Mouse (Mus musculus) hindbrain, embryonic 16.5 days (tissue): Measurements from ENCODE around the gene Ttc4. TPM values are rescaled to one million over a fixed set of nuclear protein-coding genes. Genes with fewer than 3 reads are reported as not detected.
A peak's percentile ranks its signal among the peaks of the same experiment; 100 is the strongest.

Experiments
- ATAC-seq: fragments of 200-750 bp; cut with Nextera tagmentation; 2 replicates; pipeline ENCODE4 v1.8.0; 2017; ENCODE audit warnings: moderate TSS enrichment, moderate library complexity
- H3K27ac ChIP-seq: fragments of 300-500 bp; sonication (generic); 2 replicates; pipeline ENCODE4 v1.5.1; 2014; ENCODE audit warnings: low read depth, mild to moderate bottlenecking, control low read depth, low read length, moderate library complexity
- H3K27me3 ChIP-seq: fragments of 300-500 bp; sonication (generic); replicated peaks from 2 replicates; pipeline ENCODE4 v1.6.1; 2014; ENCODE audit warnings: low read length; ENCODE audit not compliant: control insufficient read depth, insufficient read depth
- H3K36me3 ChIP-seq: fragments of 300-500 bp; sonication (generic); 2 replicates; pipeline ENCODE4 v1.6.1; 2014; ENCODE audit warnings: mild to moderate bottlenecking, low read length, moderate library complexity, mixed read lengths; ENCODE audit not compliant: control insufficient read depth, insufficient read depth
- H3K4me1 ChIP-seq: fragments of 300-500 bp; sonication (generic); 2 replicates; pipeline ENCODE4 v1.6.1; 2014; ENCODE audit warnings: low read depth, low read length; ENCODE audit not compliant: control insufficient read depth, insufficient read depth
- H3K4me2 ChIP-seq: fragments of 300-500 bp; sonication (generic); 2 replicates; pipeline ENCODE4 v1.6.1; 2014; ENCODE audit warnings: mild to moderate bottlenecking, low read length, control low read depth, moderate library complexity
- H3K4me3 ChIP-seq: fragments of 300-500 bp; sonication (generic); 2 replicates; pipeline ENCODE4 v1.5.1; 2014; ENCODE audit warnings: mild to moderate bottlenecking, low read length, control low read depth, moderate library complexity
- H3K9ac ChIP-seq: fragments of 300-500 bp; sonication (generic); 2 replicates; pipeline ENCODE4 v1.6.1; 2014; ENCODE audit warnings: low read depth, mild to moderate bottlenecking, control low read depth, low read length, moderate library complexity
- H3K9me3 ChIP-seq: fragments of 300-500 bp; sonication (generic); 2 replicates; pipeline ENCODE4 v1.6.1; 2014; ENCODE audit warnings: mild to moderate bottlenecking, low read length, moderate library complexity; ENCODE audit not compliant: control insufficient read depth
- WGBS: fragments of 180-500 bp; shearing (Covaris S2); extraction: QIAGEN DNeasy Blood & Tissue Kit; methylation state at CpG from one replicate; pipeline ENCODE4 v1.1.7; 2014; 5-methylcytosine and 5-hydroxymethylcytosine counted together
- polyA plus RNA-seq: library from polyadenylated mRNA; unstranded; fragments of >200 nt; fragmentation: Nextera tagmentation; extraction: Ambion mirVana; gene quantifications from 2 replicates; pipeline ENCODE4 v1.2.1, GENCODE M21; 2015

The Ttc4 gene
- polyA plus RNA-seq, 1 experiment from 2014 or later = 140 TPM

DNA sequence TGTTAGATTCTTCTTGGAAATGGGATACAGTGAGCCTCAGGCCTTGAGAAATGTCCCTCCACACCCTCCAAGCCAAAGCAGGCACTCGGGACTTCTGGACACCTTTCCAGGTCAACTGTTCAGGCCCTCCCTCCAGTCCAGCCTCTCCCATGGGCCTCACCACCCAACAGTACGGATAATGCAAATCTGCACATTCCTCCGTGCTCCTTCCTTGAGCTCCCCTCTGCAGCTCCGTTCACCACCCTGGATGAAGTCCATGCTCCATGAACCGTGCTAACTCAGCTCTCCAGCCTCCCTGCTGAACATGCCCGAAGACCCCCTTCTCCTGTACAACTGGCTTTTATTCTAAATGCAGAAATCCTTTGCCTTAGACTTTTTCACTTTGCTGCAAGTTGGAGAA is 14.0 kb downstream of the Ttc4 start:
- Histone ChIP-seq H3K27ac (no peak overlapping the region), H3K27me3 (no peaks in the 10 kb centered on the region), H3K36me3 (peaks cover 25% of the 10 kb centered on the region), H3K4me3 (no peak overlapping the region), H3K9ac (no peak overlapping the region), H3K4me2 (no peak overlapping the region), H3K9me3 (no peaks in the 10 kb centered on the region), H3K4me1 (no peaks in the 10 kb centered on the region)
- WGBS = 98% methylated on average over 6 of the region's 6 CpGs
- ATAC-seq = no peak

DNA sequence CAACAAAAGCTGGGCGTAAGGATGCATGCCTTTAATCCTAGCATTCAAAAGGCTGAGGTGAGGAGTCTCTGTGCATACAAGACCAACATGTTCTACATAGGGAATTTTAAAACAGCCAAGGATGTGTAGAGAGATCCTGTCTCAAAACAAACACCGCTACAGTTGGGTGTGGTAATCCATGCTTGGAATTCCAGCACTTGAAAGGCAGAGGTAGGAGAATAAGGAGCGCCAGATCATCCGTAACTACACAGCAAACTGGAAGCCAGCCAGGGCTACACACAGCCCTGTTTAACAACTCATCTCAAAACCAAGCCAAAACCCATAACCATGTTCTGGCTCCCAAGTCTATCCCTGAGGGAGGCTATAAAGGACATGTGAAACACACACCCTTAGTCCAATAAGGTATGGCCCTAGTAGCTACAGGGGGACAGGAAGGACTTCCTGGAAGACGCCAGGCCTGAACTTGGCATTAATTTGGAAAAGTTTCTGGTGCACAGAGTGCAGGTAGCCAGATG is 14.7 kb downstream of the Ttc4 start:
- Histone ChIP-seq H3K4me2 (no peak overlapping the region), H3K4me1 (no peaks in the 10 kb centered on the region), H3K36me3 (peaks cover 27% of the 10 kb centered on the region), H3K27me3 (no peaks in the 10 kb centered on the region), H3K27ac (no peak overlapping the region), H3K4me3 (no peak overlapping the region), H3K9ac (no peak overlapping the region), H3K9me3 (no peaks in the 10 kb centered on the region)
- ATAC-seq = no peak
- 91% methylated on average over 5 of the region's 5 CpGs for WGBS

DNA sequence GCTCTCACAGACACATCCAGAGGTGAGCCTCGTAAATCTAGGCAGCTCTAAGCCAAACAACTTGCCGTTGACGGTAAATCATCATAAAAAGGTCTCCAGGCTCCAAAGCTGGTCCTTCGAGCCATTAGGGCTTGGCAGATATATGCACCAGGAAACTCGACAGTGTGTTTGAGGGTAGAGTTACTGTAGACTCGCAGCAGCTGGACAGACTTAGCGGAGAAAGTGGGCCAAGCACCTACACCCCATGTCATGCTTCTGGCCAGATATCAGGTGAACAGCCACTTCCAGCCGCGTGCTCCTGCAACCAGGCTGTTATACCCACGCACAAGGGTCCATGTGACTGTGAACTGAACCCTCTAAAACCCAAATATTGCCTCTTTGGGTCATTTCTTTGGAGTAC is 23.1 kb downstream of the Ttc4 start:
- H3K27ac ChIP-seq = no peak overlapping the region
- no peak overlapping the region for H3K4me2 ChIP-seq
- H3K9me3 ChIP-seq = no peaks in the 10 kb centered on the region
- peaks cover 8% of the 10 kb centered on the region for H3K4me1 ChIP-seq
- no peak overlapping the region for H3K4me3 ChIP-seq
- no peak overlapping the region for H3K9ac ChIP-seq
- WGBS = 88% methylated on average over 10 of the region's 10 CpGs
- no peak for ATAC-seq
- peaks cover 2% of the 10 kb centered on the region; the same call in 1 of the 2 replicates for H3K36me3 ChIP-seq
- no peaks in the 10 kb centered on the region for H3K27me3 ChIP-seq

DNA sequence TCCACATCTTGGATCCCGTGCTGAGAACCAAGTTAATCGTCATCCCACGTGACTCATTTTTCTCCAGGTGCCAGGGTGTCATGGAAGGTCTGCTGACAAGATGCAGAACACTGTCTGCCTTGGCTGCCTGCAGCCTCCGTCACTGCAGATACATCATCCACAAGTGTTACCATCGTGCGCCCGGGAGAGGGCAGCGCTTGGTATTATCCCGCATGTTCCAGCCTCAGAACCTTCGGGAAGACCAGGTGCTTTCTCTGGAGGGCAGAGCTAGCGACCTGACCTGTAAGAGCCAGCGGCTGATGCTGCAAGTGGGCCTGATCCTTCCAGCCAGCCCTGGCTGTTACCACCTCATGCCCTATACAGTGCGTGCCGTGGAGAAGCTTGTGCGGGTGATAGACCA is 25.7 kb downstream of the Ttc4 start:
- 97% methylated on average over 15 of the region's 15 CpGs for WGBS
- H3K4me3 ChIP-seq = no peak overlapping the region
- peaks cover 8% of the 10 kb centered on the region for H3K4me1 ChIP-seq
- no peaks in the 10 kb centered on the region for H3K27me3 ChIP-seq
- H3K36me3 ChIP-seq = no peaks in the 10 kb centered on the region
- H3K9me3 ChIP-seq = no peaks in the 10 kb centered on the region
- no peak overlapping the region for H3K9ac ChIP-seq
- H3K27ac ChIP-seq = no peak overlapping the region
- ATAC-seq = no peak
- no peak overlapping the region for H3K4me2 ChIP-seq

DNA sequence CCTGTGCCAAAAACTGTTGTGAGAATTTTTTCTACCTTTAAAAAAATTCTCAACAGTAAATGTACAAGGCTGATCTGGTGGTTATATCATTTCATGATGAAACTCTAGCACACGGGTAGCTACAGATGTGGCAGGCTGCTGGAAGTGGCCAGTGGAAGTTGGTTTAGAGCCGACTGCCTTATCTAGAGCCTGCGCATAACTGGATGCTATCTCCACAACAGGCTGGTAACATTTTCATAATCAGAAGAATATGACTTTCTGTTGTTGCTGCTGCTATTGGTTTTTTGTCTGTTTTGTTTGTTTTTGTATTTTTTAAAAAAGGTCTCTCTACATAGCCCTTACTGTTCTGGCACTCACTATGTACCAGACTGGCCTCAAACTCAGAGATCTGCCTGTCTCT is 26.2 kb downstream of the Ttc4 start:
- Histone ChIP-seq H3K9ac (no peak overlapping the region), H3K4me2 (no peak overlapping the region), H3K9me3 (no peaks in the 10 kb centered on the region), H3K27me3 (no peaks in the 10 kb centered on the region), H3K36me3 (no peaks in the 10 kb centered on the region), H3K4me3 (no peak overlapping the region), H3K27ac (no peak overlapping the region), H3K4me1 (peaks cover 8% of the 10 kb centered on the region)
- ATAC-seq = no peak
- WGBS = 95% methylated on average over 3 of the region's 3 CpGs

DNA sequence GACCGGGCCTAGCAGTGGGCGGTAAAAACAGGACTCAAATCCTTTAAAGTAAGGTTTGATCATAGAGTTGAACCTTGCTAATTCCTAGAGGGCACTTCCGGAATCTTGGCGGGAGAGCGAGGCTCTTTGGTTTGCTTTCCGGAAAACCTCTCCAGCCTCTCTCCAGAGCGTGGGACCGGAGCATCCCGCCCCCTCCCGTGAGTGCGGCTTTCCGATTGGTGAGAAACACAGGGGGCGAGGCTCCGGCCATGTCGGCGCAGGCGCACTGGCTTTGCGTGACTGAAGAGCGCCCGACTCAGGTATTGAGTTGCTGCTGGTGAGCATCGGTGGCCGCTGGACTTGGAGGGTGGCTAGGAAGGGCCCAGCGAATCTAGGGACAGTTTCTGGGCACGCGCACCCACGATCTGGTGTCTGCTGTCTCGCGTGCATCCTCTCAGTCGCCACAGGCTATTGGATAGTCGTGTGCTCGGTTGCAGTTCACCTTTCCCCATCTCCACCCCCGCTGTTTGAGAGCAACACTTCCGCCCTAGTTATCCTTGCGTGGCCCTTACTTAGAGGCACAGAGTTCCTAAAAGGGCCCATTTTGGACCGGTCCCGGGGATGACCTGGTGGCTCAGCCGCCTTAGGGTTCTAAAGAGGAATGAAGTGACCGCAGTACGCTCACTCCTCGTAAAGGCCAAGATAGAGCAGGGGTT is 27.8 kb downstream of the Ttc4 start, which contains the start of gene Pars2:
Gene Pars2, plus strand, starts transcription at position 237 of the 695 bp plus-strand sequence.
- peak within 1 kb of the TSS; percentile 97 for H3K4me2 ChIP-seq
- H3K27me3 ChIP-seq = no peaks in the 10 kb centered on the region
- H3K9ac ChIP-seq = peak within 1 kb of the TSS; percentile 77
- H3K27ac ChIP-seq = peak within 1 kb of the TSS; percentile 76
- H3K4me1 ChIP-seq = peaks cover 8% of the 10 kb centered on the region
- H3K4me3 ChIP-seq = peak within 1 kb of the TSS; percentile 62
- no peaks in the 10 kb centered on the region for H3K36me3 ChIP-seq
- WGBS = 3% methylated on average over 40 of the region's 40 CpGs
- ATAC-seq = peak; percentile 98
- H3K9me3 ChIP-seq = no peaks in the 10 kb centered on the region

DNA sequence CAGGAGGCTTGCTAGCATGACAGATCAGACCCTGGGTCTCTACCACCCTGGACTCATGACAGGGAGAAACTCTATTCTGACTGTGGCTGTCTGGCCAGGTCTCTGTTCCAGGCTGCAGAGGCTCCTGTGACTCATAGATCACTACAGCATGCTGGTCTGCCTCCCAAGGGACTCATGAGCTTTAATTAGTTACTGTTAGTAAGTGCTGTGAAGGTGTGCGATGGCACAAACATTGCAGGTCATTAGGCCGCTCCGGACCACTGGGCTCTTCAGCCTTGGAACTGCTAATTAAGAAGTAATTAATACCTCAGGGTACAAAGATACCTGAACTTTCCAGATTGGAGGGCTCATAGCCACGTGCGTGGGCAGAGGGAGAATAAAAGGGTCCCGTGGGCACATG is 31.6 kb downstream of the Ttc4 start:
- Histone ChIP-seq H3K27ac (no peak overlapping the region), H3K4me2 (no peak overlapping the region), H3K4me1 (peaks cover 8% of the 10 kb centered on the region), H3K4me3 (no peak overlapping the region), H3K27me3 (no peaks in the 10 kb centered on the region), H3K36me3 (no peaks in the 10 kb centered on the region), H3K9me3 (no peaks in the 10 kb centered on the region), H3K9ac (no peak overlapping the region)
- no peak for ATAC-seq
- WGBS = 78% methylated on average over 6 of the region's 6 CpGs

DNA sequence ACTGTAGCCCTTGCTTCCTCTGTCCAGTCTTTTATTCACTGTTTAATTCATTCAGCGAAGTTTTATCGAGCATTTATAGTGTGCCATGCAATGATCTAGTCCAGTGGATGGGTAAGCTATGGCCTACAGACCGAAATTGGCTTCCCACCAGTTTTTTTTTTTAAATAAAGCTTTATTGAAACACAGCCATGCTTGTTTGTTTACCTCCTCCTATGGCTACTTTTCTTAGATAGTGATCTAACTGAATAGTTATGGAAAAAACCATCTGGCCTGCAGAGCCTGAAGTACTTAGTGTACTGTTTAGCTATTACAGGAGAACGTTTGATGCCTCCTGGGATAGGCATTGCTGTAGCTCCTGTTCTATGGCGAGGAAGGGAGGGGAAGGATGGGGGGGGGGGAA is 32.9 kb downstream of the Ttc4 start:
- WGBS = 68% methylated on average over 5 of the region's 5 CpGs
- H3K4me2 ChIP-seq = no peak overlapping the region
- H3K27me3 ChIP-seq = no peaks in the 10 kb centered on the region
- no peaks in the 10 kb centered on the region for H3K4me1 ChIP-seq
- H3K27ac ChIP-seq = no peak overlapping the region
- no peaks in the 10 kb centered on the region for H3K36me3 ChIP-seq
- no peak overlapping the region for H3K4me3 ChIP-seq
- H3K9ac ChIP-seq = no peak overlapping the region
- ATAC-seq = no peak
- H3K9me3 ChIP-seq = no peaks in the 10 kb centered on the region

DNA sequence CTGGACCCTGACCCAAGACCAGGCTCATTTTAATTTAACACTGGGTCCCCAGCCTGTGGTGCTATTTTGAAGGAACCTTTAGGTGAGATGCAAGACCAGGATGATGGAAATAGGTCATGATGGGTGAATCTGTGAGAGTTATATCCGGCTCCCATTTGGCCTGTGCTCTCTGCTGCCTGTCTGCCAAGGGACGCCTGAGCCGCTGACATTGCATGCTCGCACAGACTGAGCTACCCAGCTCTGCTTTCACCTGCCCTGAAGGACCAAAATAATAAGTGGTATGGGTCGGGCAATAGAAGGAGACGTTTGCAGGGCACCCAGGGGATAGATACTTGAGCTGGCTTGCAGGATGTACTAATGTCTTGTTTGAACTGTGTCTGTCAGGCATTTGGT is 34.5 kb downstream of the Ttc4 start:
- Histone ChIP-seq H3K27ac (no peak overlapping the region), H3K4me2 (no peak overlapping the region), H3K36me3 (no peaks in the 10 kb centered on the region), H3K9me3 (no peaks in the 10 kb centered on the region), H3K4me3 (no peak overlapping the region), H3K4me1 (no peaks in the 10 kb centered on the region), H3K27me3 (no peaks in the 10 kb centered on the region), H3K9ac (no peak overlapping the region)
- ATAC-seq = no peak
- WGBS = 76% methylated on average over 6 of the region's 6 CpGs
